Mouse (Mus musculus) left cerebral cortex, postnatal 10 days (tissue): ENCODE measurements at regions not wholly inside any gene's neighbourhood (a gene's known extent, or its start where the extent isn't known, plus 50 kb on each side); places are given as distances from the start of the nearest gene placed in this dataset.
A peak's percentile ranks its signal among the peaks of the same experiment; 100 is the strongest.

ENCODE experiments used
- DNase-seq, 2 experiments: peaks; one replicate each; pipeline ENCODE4 v3.0.0; 2021 to 2022; ENCODE audit warnings: low spot score in 2 of 2, mixed read lengths in 1 of 2; ENCODE audit errors: extremely low spot score in 1 of 2
- intact Hi-C: fragments of 180-260 bp; cut with DNase I; formaldehyde crosslinking; loops from one replicate; pipeline ENCODE4 v1.15.1; 2025

- no peak for DNase-seq
These were observed 195.6 kb downstream of the Col12a1 start for GRCm38 (mm10) chr9:79523054-79523453.

GRCm38 (mm10) chr9:79525000-79525399 lies 193.6 kb downstream of the Col12a1 start:
- intact Hi-C loops, result no loop called here
- DNase-seq, result no peak

More at GRCm38 (mm10) chr9:79523054-79523453, 195.6 kb downstream of the Col12a1 start:
- intact Hi-C loops, result no loop called here

GRCm38 (mm10) chr9:79526390-79526789 lies 192.2 kb downstream of the Col12a1 start:
- intact Hi-C loops, result no loop called here
- DNase-seq, result peak; percentile 8 to 24

- intact Hi-C loops, result no loop called here
- no peak for DNase-seq
These were observed 191.3 kb downstream of the Col12a1 start for GRCm38 (mm10) chr9:79527331-79527730.
